Mouse (Mus musculus) kidney, adult 9 months (tissue): ENCODE measurements around the gene Dock2.

Experiments
- DNase-seq: peaks from one replicate; pipeline ENCODE4 v3.0.0; 2022

Gene Dock2

DNA sequence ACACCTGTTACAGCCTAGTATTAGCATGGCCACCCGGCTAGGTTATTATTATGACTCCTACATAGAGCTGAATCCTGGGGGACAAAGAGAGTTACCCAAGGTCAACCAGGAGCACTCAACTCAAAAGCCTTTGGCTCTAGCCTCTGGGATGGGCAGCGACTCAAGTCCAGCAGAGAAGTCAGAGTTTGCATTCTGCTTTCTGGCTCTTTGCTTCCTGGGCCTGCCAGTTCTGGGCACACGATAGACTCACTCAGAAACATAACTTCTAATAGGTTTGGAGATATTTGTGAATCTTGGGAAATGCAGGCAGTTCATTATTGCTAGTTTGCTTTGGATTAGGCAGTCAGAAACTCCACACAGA lies 367.1 kb downstream of the Dock2 start:
- no peak for DNase-seq

DNA sequence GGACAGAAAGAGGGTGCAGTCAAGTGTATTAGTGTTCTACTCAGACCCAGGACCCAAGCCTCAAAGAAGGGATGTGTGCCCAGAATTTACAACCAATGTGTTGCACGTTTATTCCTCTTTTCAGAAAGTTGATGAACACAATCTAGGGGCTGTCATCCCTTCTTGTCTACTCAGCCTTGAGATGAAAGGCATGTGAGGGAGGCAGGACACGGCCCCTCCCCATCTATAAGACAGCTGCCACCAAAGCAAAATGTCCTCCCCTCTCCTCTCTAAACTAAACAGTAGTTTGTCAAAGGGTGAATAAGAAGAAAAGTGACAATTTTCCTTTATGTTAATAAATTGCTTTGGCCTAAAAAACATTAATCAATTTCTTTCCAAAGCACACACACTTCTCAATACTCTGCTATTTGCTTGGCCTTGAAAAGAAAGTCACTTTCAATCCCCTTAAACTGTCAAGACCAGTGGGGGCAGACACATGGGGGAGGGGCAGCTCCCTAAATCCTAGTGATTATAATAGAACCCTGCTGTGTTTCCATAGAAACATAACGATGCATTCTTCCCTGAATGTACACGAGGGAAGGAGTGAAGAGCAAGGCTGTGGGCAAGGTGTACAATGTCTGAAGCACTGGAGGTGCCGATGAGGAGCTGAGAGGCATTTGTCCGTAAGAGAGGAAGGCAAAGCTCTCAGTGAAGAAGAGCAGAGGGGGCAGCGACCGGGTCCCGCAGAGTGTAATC lies 367.6 kb downstream of the Dock2 start:
- DNase-seq = no peak

DNA sequence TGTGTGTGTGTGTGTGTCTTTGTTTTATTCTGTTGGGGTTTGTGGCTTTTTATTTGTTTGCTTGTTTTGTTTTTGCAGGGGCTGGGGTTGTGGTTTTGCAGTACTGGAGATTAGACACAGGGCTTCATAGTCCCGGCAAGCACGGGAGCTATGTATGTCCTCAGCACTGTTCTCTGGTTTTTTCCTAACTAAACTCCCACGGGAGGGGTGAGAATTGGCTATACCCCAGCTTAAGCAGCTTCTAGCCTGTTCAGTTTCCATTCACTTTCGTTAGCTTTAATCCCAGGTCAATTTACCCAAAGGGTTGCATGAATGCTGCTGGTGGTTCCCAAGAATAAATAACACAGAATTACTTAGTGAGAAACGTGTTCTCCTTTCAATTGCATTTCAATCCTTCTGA lies 376.8 kb downstream of the Dock2 start:
- no peak for DNase-seq

DNA sequence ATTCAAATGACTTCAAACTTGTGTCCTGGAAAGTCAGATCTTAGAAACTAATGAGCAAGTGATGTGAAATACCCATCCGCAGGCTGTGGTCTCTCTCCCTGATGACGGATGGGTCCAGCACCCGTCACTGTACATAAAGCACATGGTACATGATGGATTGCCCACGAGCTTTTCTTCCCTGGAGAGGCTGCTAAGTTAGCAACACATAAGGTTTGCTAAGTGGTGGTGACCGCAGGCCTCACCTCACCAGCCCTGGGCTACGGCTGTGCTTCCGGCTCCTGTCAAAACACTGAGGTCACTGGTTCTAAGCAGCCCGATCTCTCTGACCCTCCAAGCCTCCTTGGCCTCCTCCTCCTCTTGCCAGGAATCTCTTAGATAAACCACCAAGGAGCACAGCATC lies 377.4 kb downstream of the Dock2 start:
- DNase-seq = no peak

DNA sequence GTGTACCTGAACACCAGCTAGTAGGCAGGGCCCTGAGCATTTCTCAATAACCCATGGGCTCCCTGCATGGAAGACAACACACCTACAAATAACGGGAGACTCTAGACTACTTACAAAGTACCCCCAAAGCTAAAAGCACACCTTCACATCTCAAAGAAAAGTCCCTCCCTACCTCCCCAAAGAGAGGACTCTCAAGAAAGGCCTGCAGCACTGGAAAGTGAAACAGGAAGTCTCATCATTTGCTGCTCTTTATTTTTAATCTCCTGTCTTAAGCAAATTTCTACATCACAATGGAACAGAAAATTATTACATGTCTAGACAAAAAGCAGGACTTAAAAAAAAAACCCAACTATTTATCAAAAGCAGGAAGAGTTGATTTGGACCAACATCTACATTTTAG lies 378.4 kb downstream of the Dock2 start:
- DNase-seq = no peak

DNA sequence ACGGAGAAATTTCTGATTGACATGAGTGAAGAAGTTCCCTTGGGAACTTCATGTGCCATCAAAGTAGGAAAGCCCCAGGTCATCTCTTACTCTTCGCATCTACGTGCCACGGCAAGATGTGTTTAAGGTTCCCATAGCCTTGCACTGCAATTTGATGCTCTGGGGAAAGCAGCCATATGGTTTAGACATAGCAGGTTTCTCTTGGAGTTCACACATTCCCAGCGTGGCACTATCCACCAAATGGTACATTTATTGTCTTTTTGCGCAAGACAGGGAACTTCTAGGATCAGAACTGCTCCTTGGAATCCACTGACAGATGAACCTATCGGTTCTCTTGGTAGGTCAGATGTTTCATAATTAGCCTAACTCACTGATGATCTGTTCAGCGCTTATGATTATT lies 382.3 kb downstream of the Dock2 start:
- DNase-seq = no peak

DNA sequence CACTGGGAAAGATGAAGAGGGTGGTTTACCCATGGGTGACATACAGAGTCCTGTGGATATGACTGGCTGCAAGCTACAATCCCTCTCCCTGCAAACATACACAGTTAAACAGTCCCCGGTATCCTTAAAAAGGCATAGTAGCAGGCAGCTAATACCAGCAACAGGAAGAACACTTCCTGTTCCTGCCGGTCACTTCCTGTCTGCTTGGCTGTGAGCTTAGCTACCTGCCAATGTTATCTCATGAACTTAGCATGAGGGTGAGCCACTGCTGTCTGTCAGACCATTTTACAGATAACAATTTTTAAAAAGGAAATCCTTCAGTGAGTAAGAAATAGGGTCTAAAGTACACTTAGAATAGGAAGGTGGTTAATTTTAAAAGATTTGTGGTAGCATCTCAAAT lies 385.1 kb downstream of the Dock2 start:
- no peak for DNase-seq

DNA sequence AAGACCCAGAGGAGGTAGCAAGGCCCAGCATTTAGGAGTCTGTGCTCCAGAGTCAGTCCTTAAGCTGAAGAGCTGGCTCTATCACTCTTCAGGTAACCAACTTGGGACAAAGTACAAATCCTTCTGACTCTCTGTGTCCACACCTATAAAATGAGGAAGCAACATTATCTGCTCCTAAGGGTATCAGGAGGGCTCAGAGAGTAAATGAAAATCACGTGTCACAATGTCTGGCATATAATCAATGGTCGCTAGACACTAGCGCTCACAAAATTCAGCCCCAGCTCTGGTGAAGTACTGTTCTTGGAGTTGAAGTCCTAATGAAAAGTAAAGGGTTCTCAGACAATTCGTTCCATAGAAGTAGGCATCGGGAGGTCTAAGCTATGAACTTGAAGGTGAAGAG lies 386.0 kb downstream of the Dock2 start:
- DNase-seq = no peak

DNA sequence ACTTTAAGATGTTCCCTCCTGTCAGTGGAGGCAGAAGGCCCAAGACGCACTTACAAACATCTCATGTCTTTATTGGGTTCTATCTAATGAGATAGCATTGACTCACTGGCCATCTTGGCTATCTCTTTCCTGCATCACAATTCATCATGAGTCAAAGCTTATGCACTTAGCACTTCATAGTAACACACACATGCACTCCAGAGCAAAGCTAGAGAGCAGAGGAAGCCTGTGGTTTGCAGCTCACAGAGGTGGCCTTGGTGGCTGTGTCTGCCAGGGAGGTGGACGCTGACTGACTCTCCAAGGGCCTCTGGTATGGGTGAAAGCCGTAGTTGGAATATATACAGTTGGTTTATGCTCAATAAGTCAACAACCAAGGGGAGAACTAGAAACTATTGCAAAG lies 387.9 kb downstream of the Dock2 start:
- no peak for DNase-seq

DNA sequence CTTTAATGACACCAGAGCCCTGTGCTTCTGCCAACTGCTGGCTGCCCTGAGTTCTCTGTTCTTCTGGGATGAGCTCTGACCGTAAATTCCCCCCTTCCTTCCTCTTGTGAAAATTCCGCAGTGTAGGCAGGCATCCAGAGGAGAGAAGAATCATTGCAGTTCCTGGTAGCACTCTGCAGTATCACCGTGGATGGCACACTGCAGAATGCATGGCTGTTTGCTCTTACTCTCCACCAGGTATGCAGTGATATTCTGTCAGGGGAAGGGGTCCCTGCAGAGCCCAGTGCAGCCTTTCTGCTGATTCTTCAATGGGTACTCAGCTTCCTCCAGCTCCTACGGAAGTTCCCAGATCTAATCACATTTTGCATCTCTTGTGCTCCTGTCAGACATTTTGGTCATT lies 391.6 kb downstream of the Dock2 start:
- DNase-seq = no peak

DNA sequence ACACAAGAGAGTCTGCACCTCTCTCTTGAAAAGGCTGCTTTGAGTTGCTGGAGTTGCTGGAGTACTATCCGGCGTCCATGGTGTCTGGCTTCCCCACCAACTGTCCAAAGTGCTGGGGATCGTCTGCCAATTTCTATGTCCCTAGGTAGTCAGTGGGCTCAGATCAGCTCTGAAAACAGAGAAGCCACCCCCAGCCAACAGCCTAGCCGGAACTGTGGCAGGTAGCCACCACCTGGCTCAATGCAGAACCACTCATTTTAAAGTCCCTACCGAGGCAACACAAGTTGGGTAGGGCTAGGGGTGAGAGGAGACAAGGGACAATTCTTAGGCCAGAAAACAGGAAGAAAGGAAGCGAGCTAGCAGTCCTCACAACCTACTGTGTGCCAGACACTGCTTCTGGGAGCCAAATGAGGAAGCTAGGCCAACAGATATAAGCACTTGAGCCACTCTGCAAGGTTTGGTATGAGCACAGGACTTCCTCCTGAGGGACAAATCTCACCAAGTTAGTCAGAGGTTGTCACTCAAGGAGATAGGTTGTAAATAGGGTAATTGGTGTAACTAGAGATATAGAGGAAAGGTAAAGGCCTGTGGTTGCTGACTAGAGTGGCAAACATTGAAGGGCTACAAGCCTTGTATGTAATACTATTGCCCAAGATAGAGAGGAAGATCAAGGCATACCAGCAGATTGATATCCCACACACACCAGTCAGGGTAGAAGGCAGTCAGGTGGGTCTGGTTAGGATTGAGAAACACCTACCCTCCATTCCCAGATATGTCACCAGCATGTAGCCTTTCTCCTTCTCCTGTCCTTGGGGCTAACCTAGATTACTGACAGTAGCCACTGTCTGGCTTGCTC lies 394.2 kb downstream of the Dock2 start:
- DNase-seq = no peak

DNA sequence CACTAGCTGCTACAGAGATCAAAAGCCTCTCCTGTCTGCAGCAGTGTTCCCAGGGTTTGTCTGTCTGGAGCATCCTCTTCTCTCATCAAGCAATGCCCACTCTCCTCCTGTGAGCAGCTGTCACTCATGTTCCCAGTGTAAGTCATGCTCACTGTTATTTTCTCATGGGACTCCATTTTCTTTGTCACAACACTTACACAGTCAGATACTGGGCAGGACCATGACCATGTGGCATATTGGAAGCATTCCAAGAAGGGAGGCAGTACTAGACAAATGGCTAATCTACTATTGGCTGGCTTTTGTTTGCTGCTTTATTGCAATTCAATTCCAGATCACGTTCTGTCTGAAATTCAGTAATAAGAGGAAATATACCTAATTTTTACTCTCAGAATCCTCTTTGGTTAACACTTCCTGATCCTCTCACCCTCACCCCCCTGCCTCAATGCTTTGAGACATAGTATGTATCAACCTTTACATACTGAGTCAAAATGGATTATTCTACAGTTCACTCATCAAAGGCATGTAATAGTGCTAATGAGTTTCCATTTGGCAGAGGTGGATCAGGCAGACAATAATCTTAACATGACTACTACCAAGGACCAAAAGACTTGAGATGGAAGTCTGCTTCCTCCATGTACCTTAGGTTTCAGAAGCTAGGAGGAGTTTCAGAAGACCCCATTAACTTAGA lies 398.5 kb downstream of the Dock2 start:
- no peak for DNase-seq

DNA sequence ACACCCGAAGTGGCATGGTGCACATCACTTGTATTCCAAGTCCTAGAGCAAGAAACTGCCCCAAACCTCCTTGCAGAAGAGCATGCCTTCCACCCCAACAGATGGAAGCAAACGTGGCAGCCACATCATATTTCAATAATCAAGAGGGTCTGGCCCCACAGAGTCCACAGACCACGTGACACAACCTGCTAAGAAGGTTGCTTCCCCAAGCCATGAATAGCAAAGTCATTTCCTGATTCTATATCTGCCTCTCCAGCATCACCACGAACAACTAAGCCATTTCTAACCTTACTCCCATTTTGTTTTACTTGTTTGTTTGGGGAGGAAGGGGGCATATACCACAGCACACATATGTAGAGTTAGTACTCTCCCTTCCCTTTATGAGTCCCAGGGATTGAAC lies 399.5 kb downstream of the Dock2 start:
- DNase-seq = no peak

DNA sequence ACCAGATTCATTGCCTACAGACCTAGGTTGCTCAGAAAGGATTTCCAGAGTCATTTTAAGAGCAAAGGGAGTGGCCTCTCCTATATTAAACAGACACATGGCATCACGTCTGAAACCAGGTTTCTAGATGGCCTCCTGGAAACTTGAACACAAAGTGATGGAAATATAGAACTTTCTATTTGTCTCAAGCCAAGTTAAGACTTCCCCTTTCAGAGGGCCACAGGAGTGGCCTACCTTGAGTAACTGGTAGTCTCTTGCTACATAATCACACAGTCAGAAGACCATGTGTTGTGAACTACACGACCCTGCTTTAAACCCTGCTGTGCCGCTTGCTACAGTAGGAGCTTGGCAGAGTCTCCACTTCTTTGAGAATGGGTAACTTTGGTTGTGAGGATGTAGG lies 400.2 kb downstream of the Dock2 start:
- DNase-seq = no peak

DNA sequence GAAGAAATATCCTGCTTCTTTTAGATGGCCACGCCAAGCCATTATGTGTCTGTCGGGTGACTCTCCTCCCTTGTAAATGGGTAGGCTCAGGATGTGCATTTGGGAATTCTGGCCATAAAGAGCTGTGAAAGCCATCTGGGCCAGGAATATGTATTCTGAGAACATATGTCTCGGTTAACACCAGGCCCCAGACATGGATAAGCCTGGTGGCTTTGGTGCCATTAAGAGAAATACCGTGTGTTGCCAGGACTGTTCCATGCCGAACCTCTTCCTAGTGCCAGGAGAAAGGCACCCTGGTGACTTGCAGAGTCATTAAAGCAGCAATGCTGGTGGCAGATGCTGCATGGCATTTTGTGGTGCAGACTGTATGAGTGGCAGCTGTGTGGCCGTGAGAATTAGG lies 406.0 kb downstream of the Dock2 start:
- no peak for DNase-seq

DNA sequence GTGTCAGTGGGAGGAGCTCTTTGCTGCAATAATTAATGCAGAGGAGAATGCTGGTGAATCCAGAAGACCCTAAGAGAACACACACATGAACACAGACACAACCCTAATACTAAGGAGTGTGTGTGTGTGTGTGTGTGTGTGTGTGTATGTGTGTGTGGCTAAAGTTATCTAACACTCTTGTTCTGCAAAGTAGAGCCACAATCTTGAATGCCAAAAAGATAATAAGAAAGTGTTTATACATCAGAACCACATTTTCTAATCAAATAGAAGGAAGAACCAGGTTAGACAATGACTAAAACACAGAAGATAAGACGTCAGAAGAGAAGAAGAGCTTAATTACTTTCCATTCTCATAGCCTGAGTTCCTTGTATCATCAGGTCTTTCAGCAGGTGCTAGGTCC lies 408.1 kb downstream of the Dock2 start:
- DNase-seq = no peak

DNA sequence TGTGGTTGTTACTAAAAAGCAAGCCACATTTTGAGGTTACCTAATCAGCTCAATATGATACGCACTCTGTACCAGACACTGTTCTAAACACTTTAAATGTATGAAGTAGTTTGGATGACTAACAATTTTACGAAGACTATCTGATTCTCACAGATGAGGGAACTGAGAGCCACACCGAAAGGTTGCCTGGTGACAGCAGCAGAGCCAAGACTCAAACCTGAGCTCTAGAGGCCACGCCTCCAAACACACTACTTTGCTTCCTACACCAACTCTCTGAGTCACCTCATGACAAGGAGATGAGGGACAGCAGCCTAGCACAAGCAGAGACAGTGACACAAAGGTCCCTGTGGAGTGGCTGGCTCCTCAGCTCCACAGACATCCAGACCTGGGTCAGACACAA lies 411.5 kb downstream of the Dock2 start:
- no peak for DNase-seq

DNA sequence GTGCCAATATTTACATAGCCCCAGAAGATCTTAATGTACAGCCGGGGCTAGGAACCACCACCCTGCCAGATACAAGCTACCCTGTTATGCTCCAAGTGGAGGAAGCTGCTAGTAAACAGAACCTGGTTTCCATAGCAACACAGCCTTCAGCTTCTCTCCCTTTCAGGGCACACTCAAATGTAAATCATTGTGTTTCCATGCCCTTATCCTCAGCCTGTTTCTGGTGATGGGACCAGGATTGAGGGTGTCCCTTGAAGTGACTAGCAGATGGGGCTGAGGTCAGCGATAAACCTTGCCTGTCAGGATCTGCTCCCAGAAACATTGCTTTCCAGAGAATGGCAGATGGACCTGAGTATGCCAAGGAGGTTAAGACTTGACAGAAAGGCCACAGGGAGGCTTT lies 427.6 kb downstream of the Dock2 start:
- no peak for DNase-seq

DNA sequence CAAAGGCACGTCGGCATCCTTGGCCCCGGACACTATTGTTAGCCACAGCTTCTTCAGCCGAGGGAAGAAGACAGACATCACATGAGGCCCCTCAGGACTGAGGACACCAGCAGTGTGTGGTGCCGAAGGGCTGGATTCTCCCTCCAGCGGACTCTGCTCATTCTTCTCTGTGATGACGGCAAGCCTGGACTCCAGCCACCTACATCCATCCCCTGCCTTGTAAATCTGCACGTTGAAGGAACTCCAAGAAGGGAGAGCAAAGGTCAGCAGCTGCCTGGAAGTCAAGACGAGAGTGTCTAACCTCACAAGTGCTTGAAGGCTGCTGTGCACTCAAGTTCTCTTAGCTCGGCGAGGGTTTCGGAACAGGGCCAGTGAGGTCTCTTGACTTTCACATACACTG lies 428.3 kb downstream of the Dock2 start:
- DNase-seq = peak; percentile 79

DNA sequence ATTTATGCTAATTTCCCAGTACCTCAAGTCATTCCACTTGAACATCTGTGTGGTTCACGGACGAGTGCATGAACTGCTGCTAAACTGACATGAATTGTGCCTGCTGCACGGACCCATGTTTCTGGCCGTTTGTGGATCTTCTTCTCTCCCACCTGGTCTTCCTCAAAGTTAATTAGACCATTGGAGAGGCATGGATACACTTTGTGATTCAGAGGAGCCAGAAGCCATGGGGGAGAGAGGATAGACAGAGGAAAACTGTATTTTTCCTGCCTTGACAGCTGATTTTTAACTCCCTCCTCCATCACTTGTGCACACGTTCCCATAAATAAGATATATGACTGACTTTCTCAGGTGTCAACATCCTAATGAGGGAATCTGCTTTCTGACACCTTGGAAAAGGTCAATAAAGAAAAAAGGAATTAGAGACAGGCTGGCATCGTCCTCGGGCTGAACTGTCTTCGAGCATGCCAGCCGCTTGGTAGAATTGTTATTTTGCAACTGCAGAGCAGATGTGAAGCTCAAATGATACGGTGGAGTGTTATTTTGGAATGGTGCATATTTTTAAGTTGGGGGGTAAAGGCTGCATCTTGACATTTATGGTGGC lies 434.1 kb downstream of the Dock2 start:
- DNase-seq = no peak

DNA sequence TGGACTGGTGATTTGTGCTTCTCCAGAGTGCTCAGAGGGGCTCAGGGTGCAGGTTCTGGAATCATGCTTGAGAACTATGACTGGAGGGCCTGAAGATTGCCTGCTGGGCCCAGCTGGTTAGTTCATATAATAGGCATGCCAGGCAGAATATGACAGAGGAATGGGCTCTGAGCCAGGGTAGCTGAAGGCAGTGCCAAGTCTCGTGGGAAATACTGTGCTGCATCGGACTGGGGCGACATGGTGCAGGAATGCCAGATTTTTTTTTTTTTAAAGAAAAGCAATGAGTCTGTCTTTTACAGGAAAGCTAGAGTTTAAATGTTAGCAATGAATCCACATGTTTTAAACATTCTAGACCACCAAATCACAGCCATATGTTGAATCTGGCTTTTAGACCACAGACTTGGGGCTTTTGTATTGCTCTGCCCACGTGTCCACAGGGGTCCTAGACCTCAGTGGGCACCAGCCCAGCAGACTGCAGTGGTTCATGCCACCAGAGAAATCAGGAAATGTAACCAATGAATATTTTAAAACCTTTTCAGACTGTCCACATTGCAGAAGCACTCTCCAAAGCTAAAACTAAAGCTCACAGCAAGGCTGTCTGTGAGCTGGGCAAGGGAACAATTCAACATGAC lies 435.3 kb downstream of the Dock2 start:
- DNase-seq = peak; percentile 15

DNA sequence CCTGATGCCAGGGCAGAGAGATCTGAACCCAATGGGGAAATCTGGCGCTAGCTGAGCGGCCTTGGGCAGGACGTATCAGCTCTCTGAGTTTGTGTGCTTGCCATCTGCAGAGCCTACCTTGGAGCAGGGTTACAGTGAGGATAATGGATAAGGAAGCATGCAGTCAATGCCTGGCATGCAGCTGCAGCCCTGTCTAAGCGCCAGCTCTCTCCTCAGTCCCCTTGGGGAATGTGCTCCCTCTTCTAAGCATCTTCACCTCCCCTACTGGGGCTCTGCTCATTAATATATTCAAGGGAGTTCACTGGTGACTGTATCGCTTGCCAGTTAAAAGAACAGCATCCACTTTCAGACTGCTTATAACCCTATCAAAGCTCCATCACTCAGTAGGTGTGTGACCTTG lies 439.4 kb downstream of the Dock2 start:
- DNase-seq = no peak

DNA sequence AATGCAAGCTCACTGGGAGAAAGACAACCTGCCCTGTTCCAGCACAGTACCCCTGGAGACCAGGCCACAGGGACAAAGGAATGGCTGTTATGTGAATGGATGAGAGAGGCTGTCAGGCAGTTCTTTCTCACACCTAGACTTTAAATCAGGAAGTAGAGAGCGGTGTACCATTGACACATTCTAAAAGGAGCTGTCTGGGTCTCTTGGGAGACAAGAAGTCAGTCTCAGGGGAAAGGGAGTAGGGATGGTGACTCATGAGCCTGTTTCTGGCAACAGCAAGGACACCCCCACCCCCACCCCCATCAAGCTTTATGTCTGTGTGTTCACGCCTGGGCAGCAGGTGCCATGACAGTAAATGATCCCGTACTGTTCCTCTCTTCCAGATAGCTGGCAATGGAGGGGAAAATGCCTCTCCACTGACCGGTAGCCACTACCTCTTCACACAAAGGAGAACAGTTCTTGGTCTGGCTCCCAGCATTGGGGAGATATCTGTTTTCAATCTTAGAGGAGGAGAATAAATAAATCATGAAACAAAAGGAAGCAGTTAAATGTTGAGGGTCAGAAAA lies 439.9 kb downstream of the Dock2 start:
- no peak for DNase-seq
